Mouse (Mus musculus) liver, adult 2 months (tissue): ENCODE data around the gene Pbld2.

Source experiments
- CTCF ChIP-seq: fragments of 200-500 bp; IDR thresholded peaks from 2 replicates; pipeline ENCODE4 v1.5.1; 2011; ENCODE audit warnings: low read depth, low read length, control low read depth
- POLR2A ChIP-seq: fragments of 200-500 bp; IDR thresholded peaks from 2 replicates; pipeline ENCODE4 v1.6.1; 2011; ENCODE audit warnings: low read length, control low read depth; ENCODE audit not compliant: insufficient read depth; ENCODE audit errors: extremely low read depth

- TF ChIP-seq POLR2A (no peak), CTCF (no peak)
These were observed 15.9 kb downstream of the Pbld2 start for GRCm38 (mm10) chr10:63039867-63040628.
